Mouse (Mus musculus) thymus, postnatal 36 days (tissue): ENCODE measurements around the gene Gzmd.
A peak's percentile ranks its signal among the peaks of the same experiment; 100 is the strongest.
"Not testable (repeated sequence)": the region's sequence is repeated elsewhere in the genome, so short reads cannot be mapped to it uniquely, and the experiment has no call there.

ENCODE experiments used
- DNase-seq, 2 experiments: peaks; one replicate each; pipeline ENCODE4 v3.0.0; 2022; ENCODE audit warnings: mixed read lengths in 2 of 2

Gzmd gene

GRCm38 (mm10) chr14:56132508-56132907, at the start of gene Gzmd:
TSS of gene Gzmd (minus strand) at chr14:56132608.
- not testable (repeated sequence) for DNase-seq

GRCm38 (mm10) chr14:56177651-56178050, 45.2 kb upstream of the Gzmd start:
- DNase-seq, result peak; percentile 31 to 44

- DNase-seq, result no peak
These were observed 42.1 kb upstream of the Gzmd start, which contains the start of gene Gzmn for GRCm38 (mm10) chr14:56174499-56174898. TSS of gene Gzmn (minus strand) at chr14:56174599.

DNA sequence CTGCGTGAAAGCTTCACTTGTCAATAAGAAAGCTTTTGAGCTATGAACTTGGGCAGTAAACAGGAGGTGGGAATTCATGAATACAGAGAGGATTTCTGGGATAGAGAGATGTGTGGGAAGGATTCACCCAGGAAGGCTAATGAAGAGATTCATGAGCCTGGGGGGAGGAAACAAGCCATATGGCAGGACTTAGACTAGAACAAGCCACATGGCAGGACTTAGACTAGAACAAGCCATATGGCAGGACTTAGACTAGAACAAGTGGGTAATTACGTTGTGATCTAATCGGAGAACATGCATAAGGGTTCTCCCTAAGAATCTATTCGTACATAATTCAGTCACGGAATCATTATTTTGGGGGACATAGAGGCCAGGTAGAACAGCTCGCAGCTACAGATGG, 41.0 kb upstream of the Gzmd start:
- DNase-seq, result no peak

GRCm38 (mm10) chr14:56172744-56173143, 40.3 kb upstream of the Gzmd start:
- DNase-seq, result no peak

DNA sequence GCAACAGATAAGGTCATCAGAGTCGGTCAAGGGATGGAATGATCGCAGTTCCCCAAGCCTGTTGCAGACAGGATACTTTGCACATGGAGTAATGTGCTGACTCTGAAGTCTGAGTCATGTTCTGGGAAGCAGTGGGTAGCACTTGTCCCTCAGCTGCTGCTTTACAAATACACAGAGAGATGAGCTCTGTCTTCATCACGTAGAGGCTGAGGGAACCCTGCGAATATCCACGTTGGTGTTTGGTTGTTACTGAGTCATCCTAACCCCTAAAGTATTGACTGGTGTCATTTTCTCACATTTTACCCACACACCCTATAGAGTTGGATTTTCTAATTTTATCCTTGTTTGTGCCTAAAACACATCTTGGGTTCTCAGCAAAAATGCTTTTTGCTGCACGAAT, 35.6 kb upstream of the Gzmd start:
- no peak for DNase-seq

- no peak for DNase-seq
These were observed 29.7 kb upstream of the Gzmd start for GRCm38 (mm10) chr14:56162109-56162508.

DNA sequence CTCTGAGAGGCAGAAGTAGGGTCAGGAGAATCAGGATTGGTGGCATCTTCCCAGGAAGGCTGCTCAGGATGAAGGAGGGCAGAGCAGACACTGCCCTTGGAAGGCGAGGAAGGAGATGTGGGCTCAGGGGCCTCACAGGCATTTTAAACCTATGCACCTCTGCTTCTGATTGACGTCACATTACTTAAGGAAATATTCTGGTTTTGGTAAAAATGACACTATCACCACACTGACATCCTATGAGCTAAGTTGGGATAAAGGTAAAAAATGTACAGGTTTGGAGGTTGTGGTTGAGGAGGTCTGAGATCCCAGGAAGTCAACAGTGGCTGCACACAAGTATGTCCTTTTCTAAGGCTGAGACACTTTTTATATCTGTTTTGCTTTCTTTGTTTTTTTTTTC, 27.1 kb upstream of the Gzmd start, which contains the start of gene Gzmg:
Gene Gzmg, minus strand, starts transcription at position 101 of the 400 bp plus-strand sequence.
- DNase-seq, result not testable (repeated sequence)

DNA sequence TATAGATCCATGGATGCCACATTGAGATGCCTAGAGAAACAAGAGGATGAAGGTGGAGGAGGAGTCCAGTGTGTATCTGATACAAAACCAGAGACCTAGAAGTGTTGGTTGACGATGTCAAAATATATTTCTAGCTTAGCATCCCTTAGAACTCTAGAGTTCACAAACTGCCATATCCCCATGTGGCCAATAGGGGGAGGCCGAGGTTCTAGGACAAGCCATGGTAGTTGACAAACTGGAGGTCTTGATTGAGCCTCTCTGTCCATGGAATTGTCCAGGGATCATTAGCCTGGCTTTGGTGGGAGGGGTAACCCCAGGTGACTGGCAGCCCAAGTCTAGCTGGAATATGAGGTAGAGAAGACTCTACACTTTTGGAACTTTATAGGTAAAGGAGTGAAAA, 22.9 kb upstream of the Gzmd start:
- DNase-seq, result no peak

- DNase-seq, result not testable (repeated sequence)
These were observed 1.3 kb upstream of the Gzmd start for GRCm38 (mm10) chr14:56133675-56134074.

DNA sequence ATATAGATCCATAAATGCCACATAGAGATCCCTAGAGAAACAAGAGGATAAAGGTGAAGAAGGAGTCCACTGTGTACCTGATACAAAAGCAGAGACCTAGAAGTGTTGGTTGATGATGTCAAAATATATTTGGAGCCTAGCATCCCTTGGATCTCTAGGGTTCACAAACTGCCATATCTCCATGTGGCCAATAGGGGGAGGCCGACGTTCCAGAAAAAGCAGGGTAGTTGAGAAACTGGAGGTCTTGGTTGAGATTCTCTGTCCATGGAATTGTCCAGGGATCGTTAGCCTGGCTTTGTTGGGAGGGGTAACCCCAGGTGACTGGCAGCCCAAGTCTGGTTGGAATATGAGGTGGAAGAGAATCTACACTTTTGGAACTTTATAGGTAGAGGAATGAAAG, 4.1 kb downstream of the Gzmd start:
- no peak for DNase-seq

DNA sequence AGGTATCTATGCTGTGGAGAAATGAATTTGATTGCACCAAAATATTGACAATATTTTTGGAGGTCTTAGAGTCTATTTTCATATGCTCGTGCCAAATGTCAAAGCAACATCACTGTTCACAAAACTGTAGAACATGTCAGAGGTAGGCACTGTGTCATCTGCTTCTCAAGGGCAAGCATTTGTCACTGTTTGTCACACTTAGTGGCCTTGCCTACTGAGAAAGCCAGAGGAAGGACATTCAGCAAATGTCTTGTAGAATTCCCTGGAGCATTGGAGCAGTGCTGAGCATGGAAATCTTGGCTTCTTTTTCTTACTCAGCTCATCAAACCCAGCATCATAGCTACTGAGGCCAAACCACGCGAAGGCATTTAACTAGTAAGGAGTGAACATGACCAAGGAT, 8.9 kb downstream of the Gzmd start:
- no peak for DNase-seq

DNA sequence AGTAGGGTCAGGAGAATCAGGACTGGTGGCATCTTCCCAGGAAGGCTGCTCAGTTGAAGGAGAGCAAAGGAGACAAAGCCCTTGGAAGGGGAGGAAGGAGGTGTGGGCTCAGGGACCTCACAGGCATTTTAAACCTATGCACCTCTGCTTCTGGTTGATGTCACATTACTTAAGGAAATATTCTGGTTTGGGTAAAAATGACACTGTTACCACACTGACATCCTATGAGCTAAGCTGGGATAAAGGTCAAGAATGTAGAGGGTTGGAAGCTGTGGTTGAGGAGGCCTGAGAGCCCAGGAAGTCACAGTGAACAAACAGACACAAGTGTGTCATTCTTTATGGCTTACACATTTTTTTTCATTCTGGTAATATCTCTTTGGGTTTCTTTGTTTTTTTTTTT, 11.9 kb downstream of the Gzmd start, which contains the start of gene Gzme:
Gene Gzme, minus strand, starts transcription at position 101 of the 400 bp plus-strand sequence.
- DNase-seq, result no peak

DNA sequence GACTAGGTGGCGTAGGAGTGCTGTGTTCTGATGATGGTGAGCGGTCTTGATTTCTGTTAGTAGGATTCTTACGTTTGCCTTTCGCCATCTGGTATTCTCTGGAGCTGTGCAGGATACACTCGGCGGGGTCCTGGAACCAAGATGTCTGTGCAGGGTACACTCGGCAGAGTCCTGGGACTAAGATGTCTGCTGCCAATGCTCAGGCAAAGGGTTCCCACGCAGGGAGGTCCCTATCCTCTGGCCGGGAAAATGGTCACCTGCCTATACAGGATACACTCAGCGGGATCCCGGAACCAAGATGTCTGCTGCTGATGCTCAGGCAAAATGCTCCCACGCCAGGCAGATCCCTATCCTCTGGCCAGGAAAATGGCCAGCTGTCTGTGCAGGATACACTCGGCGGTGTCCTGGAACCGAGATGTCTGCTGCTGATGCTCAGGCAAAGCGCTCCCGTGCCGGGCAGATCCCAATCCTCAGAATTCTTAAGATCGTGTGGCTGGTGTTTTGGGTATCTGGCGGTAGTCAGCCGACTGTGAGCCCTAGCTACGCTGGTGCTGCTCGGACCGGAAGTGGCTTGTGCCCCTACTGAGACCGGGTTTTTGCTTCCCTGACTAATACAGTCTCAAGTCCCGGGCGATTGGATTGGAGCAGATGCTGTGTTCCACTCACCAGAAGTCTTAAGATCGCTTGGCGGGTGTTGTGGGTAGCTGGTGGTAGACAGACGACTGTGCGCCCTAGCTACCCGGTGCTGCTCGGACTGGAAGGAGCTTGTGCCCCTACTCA, 16.7 kb downstream of the Gzmd start:
- DNase-seq, result not testable (repeated sequence)

DNA sequence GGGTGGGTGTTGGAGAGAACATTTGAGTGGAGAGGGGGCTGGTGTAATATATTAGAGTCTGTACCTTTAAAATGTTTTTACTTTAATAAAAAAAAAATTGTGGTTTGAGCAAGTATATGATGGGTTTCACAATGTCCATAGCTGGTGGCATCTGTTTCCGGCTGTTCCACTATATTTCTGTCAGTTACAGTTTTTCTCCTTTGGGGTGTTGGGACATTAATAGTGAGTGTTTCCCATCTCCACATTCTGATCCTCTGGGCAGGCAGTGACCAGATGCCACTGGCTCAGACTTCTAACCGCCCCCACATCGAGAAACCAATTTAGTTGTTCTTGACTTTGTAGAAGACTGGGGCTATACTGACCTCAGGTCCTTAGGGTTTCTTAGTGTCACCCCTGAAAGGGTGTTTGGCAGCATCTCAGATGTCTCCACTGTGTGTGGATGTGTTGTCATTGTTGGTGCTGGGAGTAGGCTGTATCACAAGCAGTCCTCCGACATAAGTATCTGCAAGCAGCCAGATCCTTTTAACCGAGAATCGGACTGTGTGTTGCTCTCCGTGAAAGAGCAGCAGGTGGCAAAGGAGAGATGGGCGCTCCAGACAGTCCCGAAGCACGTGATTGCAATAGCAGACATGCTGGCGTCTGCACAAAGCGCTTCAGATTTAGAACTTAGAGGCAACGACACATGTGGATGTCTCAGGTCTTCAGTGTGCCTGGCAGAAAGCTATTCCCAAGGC, 26.8 kb downstream of the Gzmd start:
- DNase-seq, result no peak

DNA sequence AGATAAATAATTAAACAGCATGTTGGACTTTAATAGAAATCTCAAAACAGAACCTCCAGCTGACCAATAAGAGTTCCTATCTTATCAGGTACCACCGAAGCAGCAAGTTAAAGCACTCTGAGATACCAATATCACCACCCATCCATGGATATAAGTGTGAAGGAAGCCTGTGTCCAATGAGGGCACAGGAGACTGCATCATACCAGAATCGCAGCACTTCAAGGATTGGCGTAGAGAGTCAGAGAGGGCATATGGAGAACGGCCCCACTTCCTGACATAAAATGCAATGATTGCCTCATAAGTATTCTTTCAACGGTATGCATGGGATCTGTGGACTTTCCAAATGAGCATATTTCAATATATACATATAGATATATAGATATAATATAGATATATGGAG, 27.4 kb downstream of the Gzmd start:
- DNase-seq, result no peak

DNA sequence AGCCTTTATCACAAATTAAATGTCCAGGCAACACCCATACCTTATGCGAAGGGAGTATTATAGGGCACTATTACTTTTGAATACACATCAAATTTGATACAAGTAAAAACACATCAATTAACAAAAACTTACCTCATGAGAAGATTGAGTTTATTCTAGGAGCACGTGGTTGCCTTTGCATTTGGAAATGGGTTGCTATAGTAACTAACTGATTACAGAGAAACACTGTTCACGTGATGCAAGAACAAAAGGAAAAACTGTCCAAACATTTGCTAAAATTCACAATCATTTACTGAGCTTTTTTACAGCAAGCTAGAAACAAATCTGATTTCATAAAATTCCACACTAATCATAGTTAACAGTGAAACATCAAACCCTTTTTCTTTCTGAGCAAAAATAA, 29.0 kb downstream of the Gzmd start:
- no peak for DNase-seq

GRCm38 (mm10) chr14:56102386-56102785, 30.0 kb downstream of the Gzmd start, which contains the start of gene Ctsg:
TSS of gene Ctsg (minus strand) at chr14:56102574.
- DNase-seq, result no peak

DNA sequence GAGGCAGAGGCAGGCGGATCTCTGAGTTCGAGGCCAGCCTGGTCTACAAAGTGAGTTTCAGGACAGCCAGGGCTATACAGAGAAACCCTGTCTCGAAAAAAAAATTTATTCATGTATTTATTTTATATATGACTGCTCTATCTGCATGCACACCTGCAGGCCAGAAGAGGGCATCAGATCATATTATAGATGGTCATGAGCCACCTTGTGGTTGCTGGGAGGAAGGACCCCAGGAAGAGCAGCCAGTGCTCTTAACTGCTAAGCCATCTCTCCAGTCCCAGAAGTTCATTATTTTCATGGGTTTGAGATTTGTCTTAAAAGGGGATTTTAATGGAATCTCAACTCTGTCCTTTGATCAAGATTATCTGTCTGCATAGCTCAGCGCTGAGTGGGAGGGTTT, 33.5 kb downstream of the Gzmd start:
- peak; percentile 12 to 19 for DNase-seq

GRCm38 (mm10) chr14:56097597-56097996, 34.8 kb downstream of the Gzmd start:
- no peak for DNase-seq

DNA sequence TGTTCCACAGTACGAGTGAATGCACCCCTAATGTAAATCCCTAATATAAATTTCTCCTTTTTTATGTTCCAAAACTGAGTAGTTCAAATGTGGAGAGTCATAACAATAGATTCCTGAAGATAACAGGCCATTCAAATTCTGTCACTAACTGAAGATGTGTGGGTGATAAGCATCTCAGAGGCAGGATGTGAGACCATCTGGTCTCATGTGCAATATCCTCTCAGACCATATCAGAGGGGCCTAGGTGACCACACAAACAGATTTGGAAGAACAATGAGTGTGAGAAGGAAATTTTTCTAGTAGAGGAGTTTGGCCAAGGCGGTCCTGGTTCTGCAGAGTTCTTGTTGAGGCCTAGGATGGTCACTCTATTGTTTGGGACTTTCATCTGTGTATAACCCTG, 39.1 kb downstream of the Gzmd start:
- DNase-seq, result no peak

- no peak for DNase-seq
These were observed 45.7 kb downstream of the Gzmd start for GRCm38 (mm10) chr14:56086711-56087110.

DNA sequence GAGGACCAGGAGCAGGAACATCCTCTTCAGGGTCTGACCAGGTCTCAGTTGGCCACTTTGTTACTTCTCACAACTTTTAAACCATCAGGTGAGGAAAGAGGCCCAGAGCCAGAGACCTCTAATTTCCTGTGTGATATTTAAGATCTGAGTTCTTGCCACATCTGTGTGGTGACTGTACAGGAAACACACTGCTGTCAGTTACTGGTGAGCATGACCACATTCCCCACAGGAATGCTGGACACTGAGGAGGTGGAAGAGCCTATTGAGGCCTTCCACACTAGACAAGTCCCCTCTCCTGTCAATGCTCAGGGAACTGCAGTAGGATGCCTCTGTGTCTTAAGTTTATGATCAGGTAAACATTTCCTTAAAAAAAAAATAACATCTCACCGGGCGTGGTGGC, 47.2 kb downstream of the Gzmd start, which contains the start of gene Mcpt8:
Gene Mcpt8, minus strand, starts transcription at position 107 of the 400 bp plus-strand sequence.
- DNase-seq, result no peak

DNA sequence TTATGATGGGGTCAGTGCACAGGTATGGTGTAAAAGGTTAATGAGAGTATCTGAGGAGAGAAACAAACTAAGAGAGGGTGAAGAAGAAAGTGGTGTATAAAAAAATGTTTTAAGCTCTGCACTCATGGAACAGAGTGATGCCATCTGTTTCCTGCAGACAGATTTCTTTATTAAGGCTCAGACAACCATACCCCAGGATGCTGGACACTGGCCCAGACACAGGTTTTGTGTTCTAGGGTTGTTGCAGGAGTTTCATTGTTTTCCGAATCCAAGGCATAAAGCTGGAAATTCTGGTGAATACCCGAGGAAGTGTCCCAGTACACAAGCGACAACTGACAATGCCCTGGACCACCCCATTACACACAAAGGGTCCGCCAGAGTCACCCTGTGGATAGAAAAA, 50.4 kb downstream of the Gzmd start:
- DNase-seq, result no peak
